Mouse (Mus musculus) adrenal gland, postnatal 0 days (tissue): ENCODE data around the gene Smpd3. TPM values are rescaled to one million over a fixed set of nuclear protein-coding genes. Genes with fewer than 3 reads are reported as not detected.

ENCODE experiments used
- polyA plus RNA-seq: library from polyadenylated mRNA; unstranded; fragments of >200 nt; fragmentation: Nextera tagmentation; extraction: Ambion mirVana; gene quantifications from 2 replicates; pipeline ENCODE4 v1.2.1, GENCODE M21; 2015

Smpd3 gene
- polyA plus RNA-seq = 10.8 and 20.6 TPM in 2 replicates

DNA sequence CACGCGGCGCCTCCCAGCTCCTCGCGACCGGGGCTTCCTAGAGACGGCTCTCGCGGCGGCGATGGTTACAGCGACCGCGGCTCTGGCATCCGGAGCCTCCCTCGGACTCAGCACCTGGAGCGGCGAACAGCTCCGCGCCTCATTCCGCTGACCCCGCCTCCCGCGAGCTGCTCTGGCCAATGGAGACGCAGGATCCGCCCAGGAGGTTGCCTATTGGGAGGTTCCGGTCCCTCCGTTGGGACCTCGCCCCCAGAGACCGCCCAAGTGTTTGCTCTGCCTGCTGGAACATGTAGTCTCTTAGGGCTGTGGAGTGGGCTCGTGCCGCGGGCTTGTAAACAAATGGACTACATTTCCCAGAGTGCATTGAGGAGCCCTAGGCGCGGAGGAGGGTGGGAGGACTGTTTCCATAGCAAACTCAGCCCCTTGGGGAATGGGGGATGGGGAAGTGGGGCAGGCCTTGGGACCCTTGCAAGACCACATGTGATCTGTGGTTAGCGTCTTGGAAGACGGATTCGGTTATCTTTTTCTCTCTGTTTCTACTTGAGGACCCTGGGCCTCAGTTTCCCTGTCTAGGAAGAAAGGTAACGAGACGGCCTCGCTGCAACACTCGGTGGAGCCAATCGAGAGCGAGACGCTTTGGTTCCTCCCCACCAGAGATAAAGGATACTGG lies at the start of gene Smpd3:
TSS of gene Smpd3 (minus strand) at position 137 of the 670 bp plus-strand sequence.

DNA sequence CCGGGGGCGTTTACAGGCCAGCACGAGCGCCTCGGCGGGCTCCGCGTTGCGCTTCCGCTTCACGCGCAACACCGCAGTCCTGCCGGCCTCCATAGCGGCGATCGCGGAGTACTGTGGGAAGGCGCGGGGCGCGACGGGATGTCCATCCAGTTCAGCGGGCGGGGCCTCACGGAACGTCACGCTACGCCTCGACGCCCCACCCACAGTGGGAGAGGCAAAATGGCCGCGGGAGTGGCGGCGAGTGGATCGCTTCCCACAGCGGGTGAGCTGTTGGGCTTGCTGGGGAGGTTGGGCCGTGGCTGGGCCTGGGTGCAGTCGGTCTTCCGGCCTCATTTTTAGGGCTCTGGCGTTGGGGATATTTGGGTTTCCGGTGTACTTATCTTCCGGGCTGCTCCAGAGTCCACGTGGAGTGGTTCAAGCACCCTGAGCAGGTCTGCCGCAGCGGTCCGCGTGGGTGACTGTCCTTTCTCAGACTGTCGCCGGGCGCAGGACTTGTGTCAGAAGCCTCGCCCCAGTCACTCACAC lies 126.9 kb downstream of the Smpd3 start, which contains the start of the genes Slc7a6os and Prmt7:
TSS of gene Slc7a6os (minus strand) at position 115 of the 525 bp plus-strand sequence.
TSS of gene Prmt7 (plus strand) at position 116 of the 525 bp plus-strand sequence.

Other genes starting within 250 kb of the Smpd3 start
- 1.5 and 1.6 TPM in 2 replicates for gene Esrp2, start 201.0 kb downstream of the Smpd3 start, polyA plus RNA-seq
- 10.2 and 10.5 TPM in 2 replicates for gene Pla2g15, start 187.6 kb downstream of the Smpd3 start, polyA plus RNA-seq
- 16.3 and 24.3 TPM in 2 replicates for gene Slc7a6, start 169.1 kb downstream of the Smpd3 start, polyA plus RNA-seq
- 19.7 and 26.9 TPM in 2 replicates for gene Slc7a6os, start 127.1 kb downstream of the Smpd3 start, polyA plus RNA-seq
- gene Prmt7, start 127.1 kb downstream of the Smpd3 start, polyA plus RNA-seq = 18.5 and 22.1 TPM in 2 replicates
- 13.4 and 15.4 TPM in 2 replicates for gene Zfp90, start 77.3 kb upstream of the Smpd3 start, polyA plus RNA-seq
- gene 6030452D12Rik, start 162.5 kb upstream of the Smpd3 start, polyA plus RNA-seq = not detected in 2 replicates
- gene Cdh3, start 172.9 kb upstream of the Smpd3 start, polyA plus RNA-seq = 2.3 and 3.6 TPM in 2 replicates
- gene Gm10073, start 235.5 kb upstream of the Smpd3 start, polyA plus RNA-seq = 11.9 and 19.6 TPM in 2 replicates